Mouse (Mus musculus) ES-E14 (cell line): ENCODE measurements at regions not wholly inside any gene's neighbourhood (a gene's known extent, or its start where the extent isn't known, plus 50 kb on each side); places are given as distances from the start of the nearest gene placed in this dataset.

ENCODE experiments used
- HCFC1 ChIP-seq: IDR thresholded peaks from 2 replicates; pipeline ENCODE4 v1.6.1; 2012; ENCODE audit warnings: low read length, inconsistent platforms, borderline replicate concordance; ENCODE audit not compliant: insufficient read depth
- MAFK ChIP-seq: IDR thresholded peaks from 2 replicates; pipeline ENCODE4 v1.6.1; 2014; ENCODE audit warnings: mild to moderate bottlenecking, low read depth, low read length, inconsistent platforms; ENCODE audit not compliant: insufficient read depth
- ZC3H11A ChIP-seq: IDR thresholded peaks from 2 replicates; pipeline ENCODE4 v1.6.1; 2012; ENCODE audit warnings: low read depth, mild to moderate bottlenecking, inconsistent platforms, low read length, borderline replicate concordance

- no peak for TF ChIP-seq MAFK
- no peak for TF ChIP-seq HCFC1
- no peak for TF ChIP-seq ZC3H11A
Measured at GRCm38 (mm10) chr4:8949951-8950350, 711.1 kb upstream of the Car8 start.
